In the genomic region with DNA sequence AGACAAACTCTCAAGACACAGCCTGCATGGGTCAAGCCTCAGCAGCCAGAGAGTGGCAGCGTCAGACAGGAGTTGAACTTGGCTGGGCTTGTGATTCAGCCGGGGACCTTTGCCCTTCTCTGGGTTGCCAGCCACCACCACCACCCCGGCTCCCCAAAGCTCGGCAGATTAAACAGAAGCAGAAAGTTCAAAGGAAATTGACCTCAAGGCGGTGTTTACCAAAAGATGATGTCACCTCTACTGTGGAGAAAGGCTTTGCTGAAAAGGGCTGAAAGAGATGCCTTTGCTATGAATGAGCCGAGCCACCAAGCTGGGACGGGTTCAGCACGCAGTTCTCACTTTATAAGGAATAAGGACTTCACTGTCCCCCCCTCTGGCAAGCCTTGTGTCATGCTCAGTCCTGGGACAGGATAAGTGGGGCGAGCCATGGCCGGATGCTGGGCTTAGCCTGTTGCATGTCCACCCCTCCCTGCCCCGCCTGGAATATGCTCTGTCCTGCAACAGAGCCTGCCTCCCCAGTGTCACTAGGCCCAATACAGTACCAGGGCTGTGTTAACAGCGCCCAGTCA, we compare ENCODE assay signal across 8 mouse cellular contexts. TPM values are rescaled to one million over a fixed set of nuclear protein-coding genes. Genes with fewer than 3 reads are reported as not detected.
DNase-seq lines count a peak whose midpoint lies in the region; ATAC-seq and TF ChIP-seq lines count a peak whose summit lies in the region.

No protein-coding gene starts in this region.

- intact Hi-C loops in left cerebral cortex, adult 2 months (cut with DNase I), result no loop called here

- H3K4me1 ChIP-seq in stomach, embryonic 14.5 days (ENCODE audit: control insufficient read depth, insufficient read depth, low read length), result peaks cover 15% of the 10 kb centered on the region; the same call in 1 of the 2 replicates

- H3K27ac ChIP-seq in stomach, embryonic 14.5 days (ENCODE audit: low read length), result peak overlapping the region; percentile 78; the same call in 1 of the 2 replicates
- H3K27ac ChIP-seq in left cerebral cortex, adult 2 months, result no peak overlapping the region

- no peak overlapping the region for H3K4me2 ChIP-seq in stomach, embryonic 14.5 days (replicated peaks; ENCODE audit: low read depth, low read length)

- H3K27me3 ChIP-seq in stomach, embryonic 14.5 days (ENCODE audit: control insufficient read depth, insufficient read depth, low read length), result no peaks in the 10 kb centered on the region

- no peak overlapping the region for H3K4me3 ChIP-seq in stomach, embryonic 14.5 days (ENCODE audit: low read depth, low read length)
- H3K4me3 ChIP-seq in left cerebral cortex, adult 2 months, result no peak overlapping the region

- no peaks in the 10 kb centered on the region for H3K9me3 ChIP-seq in stomach, embryonic 14.5 days (ENCODE audit: control insufficient read depth, low read depth, low read length)

- H3K36me3 ChIP-seq in stomach, embryonic 14.5 days (ENCODE audit: control insufficient read depth, insufficient read depth, low read length), result no peaks in the 10 kb centered on the region

- 28% methylated on average over 12 of the region's 12 CpGs for WGBS in stomach, embryonic 14.5 days

- peak; percentile 76 for ATAC-seq in stomach, embryonic 14.5 days (ENCODE audit: insufficient number of reproducible peaks, insufficient read depth, low FRiP score, low read depth)

- no peak overlapping the region for H3K9ac ChIP-seq in stomach, embryonic 14.5 days (replicated peaks; ENCODE audit: low read depth, low read length)

- DNase-seq in adipocyte (ENCODE audit: low spot score), result peak; percentile 37
- DNase-seq in embryo, embryonic 9.5 days (ENCODE audit: extremely low spot score), result peak; percentile 41
- DNase-seq in heart, postnatal 4 days, result peak; percentile 75
- peak; percentile 58 for DNase-seq in liver
- no peak for DNase-seq in cerebellum, adult 11-12 months
- no peak for DNase-seq in right cerebral cortex, postnatal 4 days
- DNase-seq in left cerebral cortex, adult 2 months (ENCODE audit: extremely low spot score in 1 of 2, low spot score in 2 of 2), result no peak

- no peak for TF ChIP-seq CTCF in left cerebral cortex, adult 2 months (IDR thresholded peaks at IDR 0.05)

RNA-seq across cellular contexts. Expression of a gene that starts 4.9 kb away (rescaled TPM):
- total RNA-seq in heart, postnatal 4 days (2021), result 10 to 100 TPM; 14.2 to 14.6 TPM
- 5.7 and 6.1 TPM in 2 replicates for polyA plus RNA-seq in stomach, embryonic 14.5 days (2014; fragmentation: Nextera tagmentation; extraction: Ambion mirVana)
- 10 to 100 TPM; 18.8 to 20.0 TPM for total RNA-seq in left cerebral cortex, adult 2 months (2021)

Comparison
In these comparisons a context has a peak if more than half of its experiments do, and no peak if none do; other contexts are left out.
1. DNase-seq: peak in adipocyte (single experiment), embryo, embryonic 9.5 days (single experiment), heart, postnatal 4 days (single experiment) and liver (single experiment); none in cerebellum, adult 11-12 months (single experiment), right cerebral cortex, postnatal 4 days (single experiment) and left cerebral cortex, adult 2 months (0 of 2).